Mouse (Mus musculus) forebrain, embryonic 13.5 days (tissue): ENCODE data around the gene Slc25a21. TPM values are rescaled to one million over a fixed set of nuclear protein-coding genes. Genes with fewer than 3 reads are reported as not detected.
"Not testable (repeated sequence)": the region's sequence is repeated elsewhere in the genome, so short reads cannot be mapped to it uniquely, and the experiment has no call there.

Experiments used
- ATAC-seq: fragments of 200-750 bp; cut with Nextera tagmentation; 2 replicates; pipeline ENCODE4 v1.8.0; 2017
- H3K27ac ChIP-seq: fragments of 300-500 bp; sonication (generic); 2 replicates; pipeline ENCODE4 v1.5.1; 2015; ENCODE audit warnings: inconsistent platforms, mild to moderate bottlenecking, moderate library complexity
- H3K27me3 ChIP-seq: fragments of 300-500 bp; sonication (generic); 2 replicates; pipeline ENCODE4 v1.6.1; 2015; ENCODE audit warnings: mild to moderate bottlenecking, inconsistent platforms
- H3K36me3 ChIP-seq: fragments of 300-500 bp; sonication (generic); 2 replicates; pipeline ENCODE4 v1.6.1; 2015; ENCODE audit warnings: mild to moderate bottlenecking, inconsistent platforms; ENCODE audit not compliant: poor library complexity, severe bottlenecking
- H3K4me1 ChIP-seq: fragments of 300-500 bp; sonication (generic); 2 replicates; pipeline ENCODE4 v1.6.1; 2015; ENCODE audit warnings: inconsistent platforms
- H3K4me2 ChIP-seq: fragments of 300-500 bp; sonication (generic); 2 replicates; pipeline ENCODE4 v1.6.1; 2015; ENCODE audit warnings: inconsistent platforms, mild to moderate bottlenecking, moderate library complexity
- H3K4me3 ChIP-seq: fragments of 300-500 bp; sonication (generic); 2 replicates; pipeline ENCODE4 v1.5.1; 2015; ENCODE audit warnings: mild to moderate bottlenecking, inconsistent platforms
- H3K9ac ChIP-seq: fragments of 300-500 bp; sonication (generic); 2 replicates; pipeline ENCODE4 v1.6.1; 2015; ENCODE audit warnings: mild to moderate bottlenecking, inconsistent platforms
- H3K9me3 ChIP-seq: fragments of 300-500 bp; sonication (generic); replicated peaks from 2 replicates; pipeline ENCODE4 v1.6.1; 2016; ENCODE audit warnings: inconsistent platforms
- WGBS: fragments of 180-500 bp; shearing (Covaris S2); methylation state at CpG from one replicate; pipeline ENCODE4 v1.1.7; 2015; 5-methylcytosine and 5-hydroxymethylcytosine counted together
- polyA plus RNA-seq: library from polyadenylated mRNA; unstranded; fragments of >200 nt; fragmentation: Nextera tagmentation; extraction: Ambion mirVana; gene quantifications from 2 replicates; pipeline ENCODE4 v1.2.1, GENCODE M21; 2015

The Slc25a21 gene
- polyA plus RNA-seq, result 0.31 and 0.42 TPM in 2 replicates

GRCm38 (mm10) chr12:57197363-57198026 lies at the start of gene Slc25a21:
Gene Slc25a21 (minus strand): TSS chr12:57197472.
- no peak for ATAC-seq
- no peaks in the 10 kb centered on the region for H3K36me3 ChIP-seq
- peak within 1 kb of the TSS; percentile 49 for H3K4me3 ChIP-seq
- peak within 1 kb of the TSS; percentile 61 for H3K9ac ChIP-seq
- peaks cover 14% of the 10 kb centered on the region for H3K4me1 ChIP-seq
- H3K27me3 ChIP-seq, result peaks cover 17% of the 10 kb centered on the region
- H3K27ac ChIP-seq, result no peak within 1 kb of the TSS
- peak within 1 kb of the TSS; percentile 81 for H3K4me2 ChIP-seq
- no peaks in the 10 kb centered on the region for H3K9me3 ChIP-seq
- WGBS, result 45% methylated on average over 10 of the region's 10 CpGs

- no peak for ATAC-seq
- no peak overlapping the region for H3K9ac ChIP-seq
- no peaks in the 10 kb centered on the region for H3K4me1 ChIP-seq
- no peaks in the 10 kb centered on the region for H3K27me3 ChIP-seq
- H3K9me3 ChIP-seq, result no peaks in the 10 kb centered on the region
- H3K4me3 ChIP-seq, result no peak overlapping the region
- WGBS, result 90% methylated on average over 5 of the region's 5 CpGs
- H3K27ac ChIP-seq, result no peak overlapping the region
- H3K36me3 ChIP-seq, result peaks cover 23% of the 10 kb centered on the region
- H3K4me2 ChIP-seq, result no peak overlapping the region
These were observed 46.6 kb upstream of the Slc25a21 start for GRCm38 (mm10) chr12:57243671-57244495.

DNA sequence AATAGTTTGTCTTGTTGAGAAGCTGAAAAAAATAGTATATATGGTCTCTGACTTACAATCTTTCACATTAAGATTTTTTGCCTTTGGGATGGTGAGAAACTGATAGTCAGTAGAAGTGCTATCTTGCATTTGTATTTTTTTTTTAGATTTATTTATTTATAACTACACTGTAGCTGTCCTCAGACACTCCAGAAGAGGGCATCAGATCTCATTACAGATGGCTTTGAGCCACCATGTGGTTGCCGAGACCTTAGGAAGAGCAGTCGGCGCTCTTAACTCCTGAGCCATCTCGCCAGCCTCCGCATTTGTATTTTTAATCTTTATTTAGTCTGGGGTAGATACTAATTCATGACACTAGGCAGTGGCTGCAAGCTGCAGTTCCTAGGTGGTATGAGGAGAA lies 36.1 kb upstream of the Slc25a21 start:
- ATAC-seq, result no peak

DNA sequence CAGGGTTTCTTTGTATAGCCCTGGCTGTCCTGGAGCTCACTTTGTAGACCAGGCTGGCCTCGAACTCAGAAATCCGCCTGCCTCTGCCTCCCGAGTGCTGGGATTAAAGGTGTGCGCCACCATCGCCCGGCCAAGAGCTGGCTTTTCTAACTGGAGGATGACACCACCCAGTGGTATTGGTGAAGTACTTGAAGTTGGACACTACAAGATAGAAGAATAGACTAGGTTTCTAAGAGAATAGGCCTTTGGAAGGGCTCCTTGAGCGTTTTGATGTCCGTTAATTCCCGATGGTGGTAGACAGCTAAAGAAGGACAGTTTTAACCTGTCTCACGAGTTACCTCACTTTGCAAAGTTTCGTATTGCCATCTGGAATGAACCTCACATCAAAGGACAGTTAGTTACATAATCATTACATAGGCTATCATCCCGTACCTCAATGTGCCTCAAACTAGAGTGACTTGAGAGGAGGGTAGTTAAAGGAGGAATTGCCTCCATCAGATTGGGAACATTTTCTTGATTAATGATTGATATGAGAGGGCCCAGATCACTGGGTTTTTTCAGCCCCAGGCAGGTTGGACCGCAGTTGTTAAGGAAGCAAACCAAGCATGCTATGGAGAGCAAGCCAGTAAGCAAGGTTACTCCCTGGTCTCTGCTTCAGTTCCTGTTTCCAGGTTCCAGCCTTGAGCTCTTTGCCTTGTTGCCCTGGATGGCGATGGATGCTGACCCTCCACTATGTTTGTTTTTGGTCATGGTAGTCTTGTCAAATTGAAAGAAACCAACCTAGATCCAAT lies 34.0 kb upstream of the Slc25a21 start:
- no peak for ATAC-seq
- Histone ChIP-seq H3K4me1 (peaks cover 8% of the 10 kb centered on the region), H3K27ac (no peak overlapping the region), H3K9ac (peak overlapping the region; percentile 78), H3K36me3 (no peaks in the 10 kb centered on the region), H3K4me2 (peak overlapping the region; percentile 68), H3K4me3 (peak overlapping the region; percentile 81), H3K9me3 (no peaks in the 10 kb centered on the region), H3K27me3 (no peaks in the 10 kb centered on the region)
- WGBS, result 78% methylated on average over 14 of the region's 14 CpGs

More for the DNA sequence above, 36.1 kb upstream of the Slc25a21 start:
- H3K27ac ChIP-seq, result no peak overlapping the region
- no peak overlapping the region for H3K4me2 ChIP-seq
- H3K4me3 ChIP-seq, result no peak overlapping the region
- H3K9me3 ChIP-seq, result no peaks in the 10 kb centered on the region
- peaks cover 8% of the 10 kb centered on the region for H3K4me1 ChIP-seq
- WGBS, result 87% methylated on average over 5 of the region's 5 CpGs
- H3K9ac ChIP-seq, result no peak overlapping the region
- peaks cover 3% of the 10 kb centered on the region for H3K36me3 ChIP-seq
- no peaks in the 10 kb centered on the region for H3K27me3 ChIP-seq

DNA sequence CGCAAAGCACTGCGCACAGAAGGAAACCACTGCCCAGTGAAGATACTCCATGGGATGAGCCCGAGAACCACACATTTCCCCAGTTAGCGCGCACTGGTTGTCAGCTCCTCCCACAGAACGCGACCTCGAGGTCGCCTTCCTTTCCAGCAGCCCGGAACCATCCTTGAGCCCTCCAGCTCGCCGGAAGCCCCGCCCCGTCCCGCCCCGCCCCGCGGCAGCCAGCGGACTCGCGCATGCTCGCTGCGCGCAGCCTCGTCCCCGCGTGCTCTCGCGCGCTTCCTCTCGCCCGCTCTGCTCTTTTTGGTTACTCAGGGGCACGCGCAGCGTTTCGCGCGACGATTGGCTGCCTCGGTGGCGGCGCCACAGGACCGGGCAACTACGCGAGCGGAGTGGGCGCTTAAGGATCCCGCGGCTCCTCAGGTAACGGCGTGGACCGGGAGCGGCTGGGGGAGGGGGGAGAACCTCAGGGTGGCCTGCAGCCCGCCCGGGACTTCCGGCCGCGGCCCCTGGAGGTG lies 33.0 kb upstream of the Slc25a21 start, which contains the start of the genes Prps1l3 and Mipol1:
TSS of gene Prps1l3 (plus strand) at position 221 of the 515 bp plus-strand sequence.
TSS of gene Mipol1 (plus strand) at position 236 of the 515 bp plus-strand sequence.
- peak; percentile 97 for ATAC-seq
- Histone ChIP-seq H3K9me3 (no peaks in the 10 kb centered on the region), H3K27me3 (no peaks in the 10 kb centered on the region), H3K36me3 (no peaks in the 10 kb centered on the region), H3K27ac (peak within 1 kb of the TSS; percentile 81), H3K9ac (peak within 1 kb of the TSS; percentile 78), H3K4me3 (peak within 1 kb of the TSS; percentile 81), H3K4me1 (peaks cover 8% of the 10 kb centered on the region), H3K4me2 (peak within 1 kb of the TSS; percentile 68)
- 1% methylated on average over 44 of the region's 58 CpGs for WGBS

DNA sequence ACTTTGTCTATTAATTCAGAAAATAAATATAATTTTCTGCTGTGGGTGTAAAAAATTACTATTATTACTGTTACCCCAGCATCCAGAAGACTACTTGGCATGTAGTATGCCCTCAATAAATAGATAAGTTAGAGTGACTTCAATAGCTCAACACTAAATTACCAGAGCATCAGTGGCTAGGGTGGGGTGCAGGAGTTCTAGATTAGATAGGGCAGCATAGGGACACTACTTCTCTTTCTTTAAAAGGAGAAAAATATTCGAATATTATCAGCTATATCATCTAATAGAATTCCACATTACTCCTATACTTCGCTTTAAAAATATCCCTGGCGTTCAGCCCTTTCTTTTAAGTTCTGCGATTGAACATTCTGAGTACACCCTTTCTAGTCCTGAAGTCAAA lies 32.4 kb upstream of the Slc25a21 start:
- WGBS, result 42% methylated on average over 4 of the region's 4 CpGs
- Histone ChIP-seq H3K36me3 (no peaks in the 10 kb centered on the region), H3K27me3 (no peaks in the 10 kb centered on the region), H3K9ac (peak overlapping the region; percentile 78; the same call in 1 of the 2 replicates), H3K4me2 (peak overlapping the region; percentile 68), H3K4me3 (peak overlapping the region; percentile 81), H3K27ac (peak overlapping the region; percentile 68; the same call in 1 of the 2 replicates), H3K4me1 (peaks cover 8% of the 10 kb centered on the region), H3K9me3 (no peaks in the 10 kb centered on the region)
- 0 out of 2 replicates have a peak, but pooled peaks have one; percentile 0 for ATAC-seq

DNA sequence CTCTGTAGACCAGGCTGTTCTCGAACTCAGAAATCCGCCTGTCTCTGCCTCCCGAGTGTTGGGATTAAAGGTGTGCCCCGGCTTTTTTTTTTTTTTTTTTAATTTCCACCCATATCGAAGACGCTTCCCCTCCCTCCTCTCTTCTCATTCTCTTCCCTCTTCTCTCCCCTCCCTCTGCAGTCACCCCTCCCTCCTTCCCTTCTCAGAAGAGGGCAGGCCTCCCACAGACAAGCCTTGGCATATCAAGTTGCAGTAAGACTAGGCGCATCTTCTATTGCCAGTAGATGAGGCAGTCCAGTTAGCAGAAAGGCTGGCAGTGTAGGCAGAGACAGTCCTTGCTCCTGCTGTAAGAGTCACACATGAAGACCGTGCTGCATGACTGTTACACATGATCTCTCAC lies 30.5 kb upstream of the Slc25a21 start:
- no peak overlapping the region for H3K4me3 ChIP-seq
- H3K9ac ChIP-seq, result no peak overlapping the region
- WGBS, result 91% methylated on average over 4 of the region's 8 CpGs
- no peaks in the 10 kb centered on the region for H3K9me3 ChIP-seq
- H3K27ac ChIP-seq, result no peak overlapping the region
- no peaks in the 10 kb centered on the region for H3K27me3 ChIP-seq
- no peaks in the 10 kb centered on the region for H3K36me3 ChIP-seq
- ATAC-seq, result no peak
- H3K4me2 ChIP-seq, result no peak overlapping the region
- H3K4me1 ChIP-seq, result peaks cover 8% of the 10 kb centered on the region

DNA sequence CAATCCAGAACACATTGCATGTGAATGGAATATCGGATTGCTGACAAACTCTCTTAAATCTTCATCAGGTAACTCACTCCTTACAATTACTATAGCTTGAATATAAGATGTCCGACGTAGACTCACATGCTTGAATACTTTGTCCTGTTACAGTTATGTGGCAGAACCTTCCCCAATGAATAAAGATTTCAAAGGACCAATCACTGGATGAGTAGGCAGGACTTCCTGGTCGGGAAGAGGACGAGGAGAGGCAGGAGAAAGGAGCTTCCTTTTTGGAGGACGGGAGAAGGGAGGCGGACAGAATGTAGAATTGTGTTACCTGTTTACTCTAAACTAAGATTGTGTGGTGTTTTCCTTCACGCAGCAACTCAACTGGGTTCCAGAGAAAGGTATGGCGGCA lies 29.1 kb upstream of the Slc25a21 start:
- no peaks in the 10 kb centered on the region for H3K36me3 ChIP-seq
- H3K4me1 ChIP-seq, result peaks cover 5% of the 10 kb centered on the region
- 88% methylated on average over 9 of the region's 9 CpGs for WGBS
- no peak overlapping the region for H3K27ac ChIP-seq
- H3K4me3 ChIP-seq, result no peak overlapping the region
- no peaks in the 10 kb centered on the region for H3K27me3 ChIP-seq
- ATAC-seq, result no peak
- H3K4me2 ChIP-seq, result no peak overlapping the region
- no peak overlapping the region for H3K9ac ChIP-seq
- H3K9me3 ChIP-seq, result no peaks in the 10 kb centered on the region

- not testable (repeated sequence) for H3K4me3 ChIP-seq, H3K9ac ChIP-seq, H3K4me1 ChIP-seq, H3K36me3 ChIP-seq, H3K4me2 ChIP-seq, H3K27ac ChIP-seq, H3K9me3 ChIP-seq, H3K27me3 ChIP-seq
- ATAC-seq, result peak; percentile 43
- WGBS, result 74% methylated on average over 5 of the region's 5 CpGs
These were observed 15.2 kb upstream of the Slc25a21 start for GRCm38 (mm10) chr12:57212463-57212862.

- Histone ChIP-seq H3K27me3 (no peaks in the 10 kb centered on the region), H3K4me1 (peaks cover 9% of the 10 kb centered on the region; the same call in 1 of the 2 replicates), H3K27ac (no peak overlapping the region), H3K9ac (peak overlapping the region; percentile 61), H3K4me3 (peak overlapping the region; percentile 43), H3K4me2 (peak overlapping the region; percentile 77), H3K36me3 (no peaks in the 10 kb centered on the region), H3K9me3 (no peaks in the 10 kb centered on the region)
- peak; percentile 79 for ATAC-seq
- 10% methylated on average over 30 of the region's 30 CpGs for WGBS
These were observed 14.4 kb upstream of the Slc25a21 start for GRCm38 (mm10) chr12:57211353-57212311.
